Mouse (Mus musculus) adrenal gland, postnatal 36 days (tissue): Measurements from ENCODE around the gene 0610012G03Rik. TPM values are rescaled to one million over a fixed set of nuclear protein-coding genes. Genes with fewer than 3 reads are reported as not detected.

Source experiments
- microRNA-seq: library from miRNA; unstranded; fragments of <30 nt; microRNA quantifications from one replicate; pipeline ENCODE4 v1.2.0, GENCODE M21; 2021
- total RNA-seq, 2 experiments: library from RNA; stranded (reverse); gene quantifications; 2 replicates each; pipeline ENCODE4 v1.2.3; 2021

Gene 0610012G03Rik
- total RNA-seq, 2 experiments from 2014 or later, result 42.0 to 42.9 TPM

Small RNAs within 50 kb of the gene (microRNA-seq; reads per million reads assigned to microRNA genes)
- not detected for gene Gm26269

Other genes starting within 250 kb of the 0610012G03Rik start
- not detected for gene Meltf, start 69.7 kb downstream of the 0610012G03Rik start, total RNA-seq
- 1 to 10 TPM in 1 of 2 experiments, under 1 TPM in 1; 0.23 to 1.0 TPM for gene Pigz, start 14.6 kb downstream of the 0610012G03Rik start, total RNA-seq
- 10 to 100 TPM; 52.8 to 57.9 TPM for gene Ncbp2, start within 50 bp of the 0610012G03Rik start, total RNA-seq
- gene Senp5, start 54.8 kb upstream of the 0610012G03Rik start, total RNA-seq, result 10 to 100 TPM; 21.6 to 25.6 TPM
- 10 to 100 TPM; 57.5 to 67.9 TPM for gene Pak2, start 130.8 kb upstream of the 0610012G03Rik start, total RNA-seq
- 10 to 100 TPM; 25.9 to 34.1 TPM for gene Pigx, start 151.2 kb upstream of the 0610012G03Rik start, total RNA-seq
- gene Cep19, start 151.3 kb upstream of the 0610012G03Rik start, total RNA-seq, result 10 to 100 TPM; 11.7 to 12.6 TPM
- gene Nrros, start 217.1 kb upstream of the 0610012G03Rik start, total RNA-seq, result 1 to 10 TPM; 5.3 to 8.2 TPM
- gene Bex6, start 231.3 kb upstream of the 0610012G03Rik start, total RNA-seq, result not detected